Mouse (Mus musculus): ENCODE measurements around the gene Ctnnd1.

- TF ChIP-seq CTCF (IDR thresholded peaks at IDR 0.05; ENCODE audit: extremely low read depth, insufficient read depth, low read length) (peak; percentile 29; the same call in 1 of the 2 replicates), POLR2A (IDR thresholded peaks at IDR 0.05; ENCODE audit: extremely low read depth, insufficient read depth, low read length) (no peak)
Measured at GRCm38 (mm10) chr2:84617637-84618515, 32.7 kb downstream of the Ctnnd1 start.

Measured in cortical plate, adult 2 months (tissue).